Mouse (Mus musculus) embryo, embryonic 11 days (tissue): Measurements from ENCODE around the gene Hoxa1.

Experiments used
- DNase-seq: peaks from one replicate; pipeline ENCODE4 v3.0.0-alpha.2; 2015

The Hoxa1 gene

GRCm38 (mm10) chr6:52170166-52170897, 12.2 kb upstream of the Hoxa1 start:
- DNase-seq: peak; percentile 76

GRCm38 (mm10) chr6:52169499-52170165, 11.5 kb upstream of the Hoxa1 start:
- DNase-seq: no peak

GRCm38 (mm10) chr6:52168191-52169055, 10.3 kb upstream of the Hoxa1 start:
- DNase-seq: peak; percentile 71

- DNase-seq: peak; percentile 66
These were observed 9.6 kb upstream of the Hoxa1 start for GRCm38 (mm10) chr6:52167736-52168161.

GRCm38 (mm10) chr6:52167176-52167575, 9.1 kb upstream of the Hoxa1 start:
- no peak for DNase-seq

GRCm38 (mm10) chr6:52166431-52167077, 8.4 kb upstream of the Hoxa1 start:
- DNase-seq: peak; percentile 66

GRCm38 (mm10) chr6:52165441-52166370, 7.6 kb upstream of the Hoxa1 start:
- DNase-seq: peak; percentile 62

- DNase-seq: peak; percentile 82
These were observed 6.7 kb upstream of the Hoxa1 start, which contains the start of gene Hoxa2 for GRCm38 (mm10) chr6:52164626-52165440. Hoxa2 (minus strand) TSS chr6:52164831.

- DNase-seq: peak; percentile 83
These were observed 6.0 kb upstream of the Hoxa1 start for GRCm38 (mm10) chr6:52164051-52164625.

GRCm38 (mm10) chr6:52163366-52164031, 5.4 kb upstream of the Hoxa1 start:
- DNase-seq: peak; percentile 79

GRCm38 (mm10) chr6:52162611-52163365, 4.7 kb upstream of the Hoxa1 start:
- peak; percentile 44 for DNase-seq

GRCm38 (mm10) chr6:52162093-52162380, 3.9 kb upstream of the Hoxa1 start:
- DNase-seq: no peak

- DNase-seq: peak; percentile 39
These were observed 3.4 kb upstream of the Hoxa1 start for GRCm38 (mm10) chr6:52161336-52162092.

GRCm38 (mm10) chr6:52160511-52161335, 2.6 kb upstream of the Hoxa1 start:
- DNase-seq: peak; percentile 81

- DNase-seq: peak; percentile 52
These were observed 1.9 kb upstream of the Hoxa1 start for GRCm38 (mm10) chr6:52159979-52160378.

- peak; percentile 52 for DNase-seq
These were observed 1.1 kb upstream of the Hoxa1 start for GRCm38 (mm10) chr6:52159164-52159761.
